Mouse (Mus musculus): Measurements from ENCODE around the gene Gm3486. TPM values are rescaled to one million over a fixed set of nuclear protein-coding genes. Genes with fewer than 3 reads are reported as not detected.

Gm3486 gene
- polyA plus RNA-seq (2017; shearing (Covaris generic)) = not detected

DNA sequence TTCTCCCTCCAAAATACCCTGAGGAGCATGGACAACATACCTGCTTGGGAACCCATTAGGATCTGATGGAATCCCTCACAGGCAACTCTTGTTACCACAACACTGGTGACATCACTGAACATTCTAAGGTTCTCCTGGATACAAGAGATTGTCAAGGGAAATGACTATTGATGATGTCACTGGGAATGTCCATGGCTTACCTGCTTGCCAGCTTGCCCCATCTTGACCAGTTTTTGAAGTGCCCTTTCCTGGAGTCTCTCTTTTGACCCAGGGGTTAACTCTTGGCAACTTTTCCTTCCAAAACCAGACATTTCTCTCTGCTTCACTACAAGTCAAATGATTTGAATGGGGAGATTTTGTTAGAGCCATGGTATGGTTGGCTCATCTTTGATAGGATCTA is at the start of gene Gm3486:
Gene Gm3486 (minus strand): TSS at position 101 of the 400 bp plus-strand sequence.

GRCm38 (mm10) chr14:41453418-41453817 is 35.9 kb downstream of the Gm3486 start, which contains the start of gene Gm7954:
TSS of gene Gm7954 (minus strand) at chr14:41453518.

Other genes with a start within 250 kb of the Gm3486 start
- not detected for gene Gm2832, start 210.7 kb downstream of the Gm3486 start, polyA plus RNA-seq (2017; shearing (Covaris generic))
- 1 to 10 TPM in 1 of 2 experiments, not detected in 1; 2.1 TPM for gene Gm5798, start 140.9 kb downstream of the Gm3486 start, polyA plus RNA-seq (2017; shearing (Covaris generic))
- under 1 TPM in 1 of 2 experiments, not detected in 1; 0.84 TPM for gene Gm7945, start 103.1 kb downstream of the Gm3486 start, polyA plus RNA-seq (2017; shearing (Covaris generic))
- not detected for gene Gm6482, start 81.2 kb downstream of the Gm3486 start, polyA plus RNA-seq (2017; shearing (Covaris generic))
- gene Gm7954, start 36.0 kb downstream of the Gm3486 start, polyA plus RNA-seq (2017; shearing (Covaris generic)) = under 1 TPM in 1 of 2 experiments, not detected in 1; 0.45 TPM
- gene Gm7970, start 66.1 kb upstream of the Gm3486 start, polyA plus RNA-seq (2017; shearing (Covaris generic)) = not detected
- gene 1700049E17Rik2, start 83.7 kb upstream of the Gm3486 start, polyA plus RNA-seq (2017; shearing (Covaris generic)) = not detected
- under 1 TPM in 1 of 2 experiments, not detected in 1; 0.17 TPM for gene Gm3072, start 135.1 kb upstream of the Gm3486 start, polyA plus RNA-seq (2017; shearing (Covaris generic))
- not detected for gene Gm3676, start 157.0 kb upstream of the Gm3486 start, polyA plus RNA-seq (2017; shearing (Covaris generic))
- gene Gm8068, start 212.4 kb upstream of the Gm3486 start, polyA plus RNA-seq (2017; shearing (Covaris generic)) = under 1 TPM in 1 of 2 experiments, not detected in 1; 0.40 TPM